Mouse (Mus musculus) neural tube, embryonic 10.5 days (tissue): ENCODE measurements at regions not wholly inside any gene's neighbourhood (a gene's known extent, or its start where the extent isn't known, plus 50 kb on each side); places are given as distances from the start of the nearest gene placed in this dataset.

ENCODE experiments used
- DNase-seq: peaks from one replicate; pipeline ENCODE4 v3.0.0-alpha.2; 2017; ENCODE audit warnings: low spot score; ENCODE audit errors: extremely low spot score

DNA sequence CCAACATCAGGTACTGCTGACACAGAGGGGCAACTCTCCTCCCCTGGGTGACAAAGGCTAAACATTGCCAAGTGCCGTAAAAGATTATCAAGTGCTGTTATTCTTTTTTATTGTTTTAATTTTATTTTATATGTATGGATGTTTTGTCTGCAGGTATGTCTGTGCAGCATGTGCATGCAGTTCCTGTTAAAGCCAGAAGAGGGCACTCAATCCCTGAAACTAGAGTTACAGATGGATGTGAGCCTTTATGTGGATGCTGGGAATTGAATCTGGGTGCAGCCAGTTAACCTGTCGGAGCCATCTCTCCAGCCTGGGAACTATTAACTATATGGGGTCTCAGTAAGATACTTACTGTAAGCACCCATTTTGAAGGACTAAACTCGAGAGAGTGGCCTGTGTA, 104.4 kb upstream of the Slc22a12 start:
- no peak for DNase-seq

GRCm38 (mm10) chr19:6645912-6646311, 103.1 kb upstream of the Slc22a12 start:
- DNase-seq: no peak

GRCm38 (mm10) chr19:6644871-6645270, 102.0 kb upstream of the Slc22a12 start:
- no peak for DNase-seq

GRCm38 (mm10) chr19:6639681-6640080, 96.8 kb upstream of the Slc22a12 start:
- no peak for DNase-seq

DNA sequence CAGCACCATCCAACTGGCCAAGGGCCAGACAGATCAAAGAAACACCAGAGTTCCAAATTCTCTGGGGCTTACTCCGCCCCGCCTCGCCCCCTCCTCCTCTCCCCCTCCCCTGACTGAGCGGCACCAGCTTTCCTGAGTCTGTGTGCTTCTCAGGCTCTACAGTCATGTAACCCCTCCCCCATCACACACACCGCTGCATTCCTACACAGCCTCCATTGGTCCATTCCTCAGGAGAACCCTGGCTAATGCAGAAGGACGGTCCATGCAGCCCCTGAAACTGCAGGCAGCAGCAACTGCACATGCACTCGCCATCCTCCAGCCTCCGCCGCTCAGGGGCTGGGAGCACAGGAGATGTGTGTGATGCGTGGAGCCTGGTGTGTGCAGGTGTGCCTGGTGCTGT, 90.6 kb upstream of the Slc22a12 start:
- DNase-seq: no peak

GRCm38 (mm10) chr19:6631817-6632216, 89.0 kb upstream of the Slc22a12 start:
- no peak for DNase-seq

GRCm38 (mm10) chr19:6630613-6630940, 87.7 kb upstream of the Slc22a12 start:
- no peak for DNase-seq

DNA sequence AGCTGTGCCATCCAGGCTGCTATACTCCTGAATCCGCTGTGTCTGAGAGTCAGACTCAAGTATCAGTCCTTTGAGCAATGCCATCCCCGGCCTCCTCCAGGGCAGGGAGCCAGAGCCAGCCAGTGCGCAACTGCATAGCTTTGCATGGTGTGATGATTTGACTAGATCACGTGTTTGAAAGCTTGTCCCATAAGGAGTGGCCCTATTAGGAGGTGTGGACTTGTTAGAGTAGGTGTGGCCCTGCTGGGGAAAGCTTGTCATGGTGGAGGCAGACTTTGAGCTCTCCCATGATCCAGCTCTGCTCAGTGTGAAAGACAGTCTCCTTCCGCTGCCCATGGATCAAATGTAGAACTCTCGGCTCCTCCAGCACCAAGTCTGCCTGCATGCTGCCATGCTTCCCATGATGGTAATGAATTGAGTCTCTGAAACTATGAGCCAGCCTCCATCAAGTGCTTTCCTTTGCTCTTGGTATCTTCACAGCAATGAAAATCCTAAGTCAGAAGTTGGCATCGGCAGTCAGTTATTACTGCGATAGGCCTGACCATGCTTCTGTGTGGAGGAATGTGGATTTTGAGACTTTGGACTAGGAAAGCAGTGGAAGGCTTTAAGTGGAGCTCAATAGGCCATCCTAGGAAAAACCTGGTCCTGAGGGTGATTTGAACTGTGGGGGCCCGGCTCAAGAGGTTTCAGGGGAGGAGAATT, 87.2 kb upstream of the Slc22a12 start:
- no peak for DNase-seq

DNA sequence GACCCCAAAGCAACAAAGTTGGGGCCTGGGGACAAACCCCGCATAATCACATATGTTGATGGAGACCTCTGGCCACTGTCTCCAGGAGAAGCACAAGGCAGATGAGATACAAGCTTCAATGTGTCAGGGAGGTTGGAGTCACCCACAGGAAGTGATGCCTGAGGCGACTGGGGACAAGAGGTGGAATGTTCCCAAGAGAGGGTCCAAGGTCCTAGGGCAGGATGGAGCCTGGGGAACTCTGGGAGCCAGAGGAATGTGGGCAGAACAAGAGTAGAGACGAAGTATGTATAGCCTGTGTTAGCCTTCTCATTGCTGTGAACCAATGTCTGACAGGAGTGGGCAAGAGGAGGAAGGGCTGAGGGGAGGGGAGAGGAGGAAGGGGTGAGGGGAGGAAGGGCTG, 82.7 kb upstream of the Slc22a12 start:
- DNase-seq: no peak

DNA sequence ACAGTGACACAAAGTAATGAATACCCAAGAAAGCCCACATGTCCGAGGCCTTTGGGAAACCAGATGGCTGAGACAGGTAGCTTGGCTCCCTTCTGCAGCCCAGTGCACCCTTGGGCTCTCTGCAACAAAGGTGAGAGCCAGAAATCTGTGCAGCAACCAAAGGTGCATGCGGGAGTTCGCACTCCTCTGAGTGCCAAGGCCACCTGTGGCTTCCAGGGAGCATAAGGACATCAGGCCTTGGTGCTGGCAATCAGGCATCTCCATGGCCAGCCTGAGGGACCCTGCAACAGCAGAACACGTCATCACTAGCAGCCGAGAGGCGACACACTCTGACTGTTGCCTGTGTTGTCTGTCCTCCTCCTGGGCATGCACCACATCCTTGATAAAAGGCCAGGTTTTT, 78.2 kb upstream of the Slc22a12 start:
- DNase-seq: no peak

DNA sequence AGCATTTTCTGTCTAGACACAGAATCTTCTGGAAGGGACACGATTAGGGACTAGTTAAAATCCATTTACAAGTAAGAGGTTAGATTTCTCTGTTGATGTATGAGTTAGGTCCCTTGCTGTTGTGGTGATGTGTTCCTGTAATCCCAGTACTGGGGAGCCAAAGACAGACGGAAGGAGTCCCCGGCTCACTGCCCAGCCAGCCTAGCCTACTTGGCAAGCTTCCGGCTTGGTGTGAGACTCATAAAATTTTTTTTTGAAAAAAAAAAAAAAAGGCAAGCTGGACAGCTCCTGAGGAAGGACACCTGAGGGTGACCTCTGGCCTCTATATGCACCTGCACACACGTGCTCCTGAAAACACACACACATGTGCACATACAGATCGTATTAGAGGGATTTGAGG, 76.7 kb upstream of the Slc22a12 start:
- DNase-seq: no peak

GRCm38 (mm10) chr19:6616659-6617058, 73.8 kb upstream of the Slc22a12 start:
- DNase-seq: no peak

- no peak for DNase-seq
Measured at GRCm38 (mm10) chr19:6612441-6612840, 69.6 kb upstream of the Slc22a12 start.

- no peak for DNase-seq
Measured at GRCm38 (mm10) chr19:6611921-6612320, 69.1 kb upstream of the Slc22a12 start.

DNA sequence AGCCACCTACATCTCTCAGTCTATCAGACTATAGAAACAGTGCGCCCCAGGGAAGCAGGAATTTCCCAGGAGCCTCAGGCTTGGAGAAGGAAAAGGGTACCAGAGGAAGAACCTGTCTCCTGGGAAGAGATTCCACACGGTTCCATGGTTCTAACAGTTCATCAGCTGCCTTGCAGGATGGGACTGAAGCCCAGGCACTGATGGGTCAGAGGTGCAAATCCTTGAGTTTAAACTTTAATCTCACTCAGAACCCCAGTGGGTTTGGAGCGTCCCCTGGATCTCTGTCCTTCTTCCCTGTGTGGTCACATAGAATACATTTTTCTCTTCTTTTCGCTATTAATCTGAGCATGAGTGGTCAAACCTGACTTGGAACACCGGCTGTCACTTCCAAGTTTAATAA, 67.9 kb upstream of the Slc22a12 start:
- no peak for DNase-seq

DNA sequence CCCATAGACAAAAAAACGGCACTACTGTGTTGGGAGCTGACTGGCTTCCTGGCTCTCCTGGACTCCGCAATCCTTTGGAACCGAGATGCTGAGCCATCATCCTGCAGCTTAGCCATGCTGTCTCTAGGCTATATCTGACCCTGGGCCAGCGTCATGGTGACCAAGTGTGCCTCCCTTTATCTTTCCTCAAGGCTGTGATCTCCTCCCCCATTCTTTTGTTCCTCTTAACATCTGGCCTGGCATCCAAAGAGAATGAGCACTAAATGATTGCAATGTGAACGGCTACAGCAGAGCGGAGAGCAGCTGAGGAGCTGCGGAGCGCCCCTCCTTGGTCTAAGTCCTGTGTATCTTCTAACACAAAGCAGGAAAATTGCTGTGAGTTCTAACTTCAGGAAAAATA, 67.2 kb upstream of the Slc22a12 start:
- peak; percentile 18 for DNase-seq

- no peak for DNase-seq
Measured at GRCm38 (mm10) chr19:6607501-6607900, 64.7 kb upstream of the Slc22a12 start.

- DNase-seq: no peak
Measured at GRCm38 (mm10) chr19:6606667-6607066, 63.8 kb upstream of the Slc22a12 start.

DNA sequence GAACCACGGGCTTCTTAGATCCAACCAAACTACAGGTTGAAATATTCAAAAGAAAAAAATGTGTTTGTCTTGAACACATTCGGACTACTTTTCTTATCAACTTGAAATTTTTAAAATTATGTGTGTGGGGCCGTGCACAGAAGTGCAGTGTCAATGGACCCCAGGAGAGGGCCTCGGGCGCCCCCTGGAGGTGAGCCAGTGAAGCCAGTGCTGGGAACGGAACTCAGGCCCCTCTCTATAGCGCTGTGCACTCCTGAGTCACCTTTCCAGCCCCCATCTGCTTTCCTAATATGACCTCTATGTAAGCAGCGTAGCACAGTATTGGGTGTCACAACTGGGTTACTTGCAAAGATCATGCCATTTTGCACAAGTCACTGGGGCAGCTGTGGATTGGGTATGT, 61.9 kb upstream of the Slc22a12 start:
- no peak for DNase-seq

GRCm38 (mm10) chr19:6600873-6601530, 58.2 kb upstream of the Slc22a12 start:
- DNase-seq: no peak

- no peak for DNase-seq
Measured at GRCm38 (mm10) chr19:6599281-6599680, 56.4 kb upstream of the Slc22a12 start.

DNA sequence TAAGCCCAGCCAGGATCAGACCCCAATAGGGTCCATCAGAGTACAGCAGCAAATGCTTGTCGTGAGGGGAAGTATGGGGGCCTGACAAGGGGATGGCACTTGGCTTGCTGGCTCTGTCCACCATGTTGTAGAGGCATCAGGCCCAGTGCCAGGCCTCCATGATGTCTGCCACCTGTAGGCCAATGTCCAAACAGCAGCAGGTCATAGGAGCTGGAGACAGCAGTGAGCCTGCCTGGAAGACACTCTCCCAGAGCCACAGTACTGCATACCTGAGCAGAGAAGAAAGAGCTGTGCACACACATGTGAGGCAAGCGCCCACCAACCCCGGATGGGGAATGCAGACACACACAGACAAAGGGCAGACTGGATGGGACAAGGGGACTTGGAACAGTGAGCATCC, 55.4 kb upstream of the Slc22a12 start:
- no peak for DNase-seq

- DNase-seq: no peak
Measured at GRCm38 (mm10) chr19:6595801-6596200, 53.0 kb upstream of the Slc22a12 start.
